Mouse (Mus musculus): ENCODE results near the gene Sla2.
"Not testable (repeated sequence)": the region's sequence is repeated elsewhere in the genome, so short reads cannot be mapped to it uniquely, and the experiment has no call there.

Sla2 gene

GRCm38 (mm10) chr2:156838839-156839238 is 48.2 kb downstream of the Sla2 start:
- DNase-seq, result no peak

GRCm38 (mm10) chr2:156834336-156834735 is 52.7 kb downstream of the Sla2 start:
- no peak for DNase-seq

GRCm38 (mm10) chr2:156825128-156825527 is 61.9 kb downstream of the Sla2 start:
- DNase-seq, result not testable (repeated sequence)

All from kidney, postnatal 4 days (tissue).